Mouse (Mus musculus): Measurements from ENCODE around the gene Gm38394.

The Gm38394 gene

GRCm38 (mm10) chr1:133596298-133597007 is 64.7 kb downstream of the Gm38394 start:
- in situ Hi-C loops (cut with MboI), result no loop called here

- in situ Hi-C loops (cut with MboI), result no loop called here
These were observed 75.1 kb downstream of the Gm38394 start for GRCm38 (mm10) chr1:133585995-133586537.

- in situ Hi-C loops (cut with MboI), result no loop called here
These were observed 89.8 kb downstream of the Gm38394 start for GRCm38 (mm10) chr1:133571293-133571692.

Data from mature B cell (primary cell).